Mouse (Mus musculus) gastrocnemius, postnatal 10 days (tissue): Measurements from ENCODE around the gene Tyw5. TPM values are rescaled to one million over a fixed set of nuclear protein-coding genes. Genes with fewer than 3 reads are reported as not detected.

Source experiments
- DNase-seq: peaks from one replicate; pipeline ENCODE4 v3.0.0; 2021; ENCODE audit warnings: mixed read lengths
- total RNA-seq, 2 experiments: library from RNA; stranded (reverse); gene quantifications; 2 replicates each; pipeline ENCODE4 v1.2.3; 2021

The Tyw5 gene
- total RNA-seq, 2 experiments from 2014 or later, result 6.0 to 6.9 TPM

DNA sequence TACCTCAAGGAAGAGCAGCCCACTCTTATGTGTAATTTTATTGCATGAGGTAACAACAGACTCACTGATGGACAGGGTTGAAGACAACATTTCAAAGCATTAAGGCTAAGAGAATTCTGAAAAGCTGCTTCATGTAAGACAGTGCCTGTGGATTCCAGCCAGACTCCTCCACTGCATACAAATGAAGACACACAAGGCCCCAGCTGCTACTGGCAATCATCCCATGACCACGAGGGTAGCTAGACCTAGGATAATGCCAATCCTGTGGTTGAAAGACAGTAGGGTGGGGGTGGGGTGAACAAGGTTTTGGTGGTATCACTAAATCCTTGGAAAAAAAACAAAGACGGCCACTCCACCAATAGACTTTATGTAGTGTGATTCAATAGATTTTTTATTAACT is 19.0 kb downstream of the Tyw5 start:
- DNase-seq, result peak; percentile 6

DNA sequence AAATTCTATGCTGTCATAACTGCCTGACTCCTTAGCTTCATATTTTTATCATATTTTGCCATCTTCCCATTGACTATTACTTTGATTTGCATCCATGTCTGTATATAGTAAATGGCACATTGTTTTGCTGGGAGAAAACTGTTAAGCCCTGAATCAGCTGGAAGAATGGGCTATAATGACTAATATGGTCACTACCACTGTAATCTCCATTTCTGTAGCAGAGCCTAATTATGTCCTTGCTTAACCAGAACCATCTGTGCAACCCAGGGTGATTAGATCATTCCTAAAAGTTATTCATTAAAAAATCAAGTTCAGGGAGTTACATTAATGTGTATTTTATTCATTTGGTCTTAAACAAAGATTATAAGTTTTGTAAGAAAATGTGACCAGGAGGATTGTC is 20.4 kb downstream of the Tyw5 start:
- no peak for DNase-seq

DNA sequence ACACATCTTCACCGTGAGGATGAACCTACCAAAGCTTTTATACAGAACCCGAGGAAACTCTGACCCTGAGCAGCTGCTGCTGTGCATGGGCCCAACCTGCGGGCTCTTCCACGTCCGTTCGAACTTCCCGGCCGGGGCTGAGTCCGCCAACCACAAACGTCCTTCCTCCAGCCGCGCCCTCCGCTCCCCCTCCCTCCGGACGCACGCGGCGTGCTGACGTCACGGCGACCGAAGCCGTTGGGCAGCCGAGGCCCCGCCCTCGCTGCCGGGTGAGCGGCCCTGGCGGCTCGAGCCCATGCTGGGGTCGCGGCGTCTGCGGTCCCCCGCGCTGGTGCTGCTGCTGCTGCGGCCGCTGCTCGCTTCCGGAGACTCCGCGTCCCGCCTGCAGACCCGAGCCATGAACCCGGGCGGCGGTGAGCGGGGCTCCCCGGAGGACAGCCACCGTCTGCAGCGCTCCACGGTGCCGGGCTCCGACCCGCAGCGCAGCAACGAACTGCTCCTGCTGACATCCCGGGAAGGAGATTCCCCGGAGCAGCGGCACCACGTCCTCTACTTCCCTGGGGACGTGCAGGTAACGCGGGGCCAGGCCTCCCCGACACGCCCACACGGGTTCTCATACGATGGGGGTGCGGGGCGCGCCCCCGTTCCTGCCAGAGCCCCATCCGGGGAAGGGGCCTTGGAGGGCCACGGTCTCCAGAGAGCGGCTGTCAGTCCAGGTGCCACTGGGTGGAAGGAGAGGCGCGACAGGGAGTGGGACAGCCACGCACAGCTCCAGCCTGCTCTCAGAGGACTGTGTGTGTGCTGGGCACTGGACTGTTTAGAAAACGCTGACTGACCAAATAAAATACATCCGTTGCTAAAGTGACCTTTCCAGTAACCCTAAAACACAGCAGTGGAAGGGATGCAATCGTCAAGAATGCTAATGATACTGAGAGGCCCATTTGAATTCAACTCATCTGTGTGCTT is 29.2 kb downstream of the Tyw5 start, which contains the start of gene 1700066M21Rik:
Gene 1700066M21Rik (plus strand): TSS at position 245 of the 966 bp plus-strand sequence.
- peak; percentile 95 for DNase-seq

DNA sequence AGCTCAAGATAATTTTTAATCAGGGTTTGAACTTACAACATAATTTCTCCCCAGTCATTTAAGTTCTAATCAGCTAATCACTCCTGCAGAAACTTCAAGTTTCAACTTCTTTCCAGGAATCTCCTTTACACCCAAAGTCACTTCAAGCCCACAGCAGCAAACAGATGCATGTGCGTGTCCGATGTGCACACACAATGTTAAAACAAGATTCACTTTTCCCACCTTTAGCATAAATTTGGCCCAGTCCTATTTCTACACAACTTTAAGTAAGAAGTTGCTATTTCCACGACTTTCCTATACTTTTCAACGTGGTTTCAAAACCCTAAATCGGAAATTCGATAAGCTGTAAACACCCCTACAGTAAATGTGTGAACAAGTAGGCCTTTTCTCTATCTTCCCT is 30.1 kb downstream of the Tyw5 start:
- no peak for DNase-seq

DNA sequence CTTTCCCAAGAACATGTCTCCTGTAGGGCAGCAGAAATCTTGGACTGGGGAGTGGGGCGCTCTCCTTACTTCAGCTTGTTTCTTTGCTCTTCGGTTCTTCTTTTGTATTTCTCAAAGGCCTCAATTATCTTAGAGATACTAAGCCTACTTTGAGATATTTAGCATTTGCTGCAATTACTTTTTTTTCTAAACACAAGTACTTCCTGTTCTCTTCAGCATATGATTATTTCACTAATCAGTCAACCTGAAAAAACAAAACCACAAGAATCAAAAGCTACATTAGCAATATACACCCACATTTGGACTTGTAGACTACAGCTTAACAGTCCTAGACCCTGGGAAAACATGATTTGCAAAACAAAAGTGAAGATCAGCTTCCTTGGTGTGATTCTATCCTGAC is 31.6 kb downstream of the Tyw5 start:
- no peak for DNase-seq

DNA sequence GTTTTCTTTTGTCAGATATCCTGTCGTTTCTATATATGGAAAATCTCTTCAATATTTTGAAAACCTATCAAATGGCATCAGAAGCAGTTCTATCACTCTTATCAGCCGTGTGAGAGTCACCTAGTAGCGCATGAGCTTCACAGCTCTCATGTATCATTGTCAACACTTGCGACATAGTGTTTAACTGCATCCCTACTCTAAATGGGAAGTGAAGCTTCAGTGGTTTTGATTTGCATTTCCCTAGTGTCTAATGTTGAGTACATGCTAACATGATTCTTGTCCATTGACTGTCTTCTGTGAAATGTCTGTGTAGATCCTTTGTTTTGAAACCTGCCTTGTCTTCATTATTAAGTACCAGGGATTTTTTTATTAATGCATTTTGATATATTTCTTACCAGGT is 36.5 kb downstream of the Tyw5 start:
- no peak for DNase-seq

DNA sequence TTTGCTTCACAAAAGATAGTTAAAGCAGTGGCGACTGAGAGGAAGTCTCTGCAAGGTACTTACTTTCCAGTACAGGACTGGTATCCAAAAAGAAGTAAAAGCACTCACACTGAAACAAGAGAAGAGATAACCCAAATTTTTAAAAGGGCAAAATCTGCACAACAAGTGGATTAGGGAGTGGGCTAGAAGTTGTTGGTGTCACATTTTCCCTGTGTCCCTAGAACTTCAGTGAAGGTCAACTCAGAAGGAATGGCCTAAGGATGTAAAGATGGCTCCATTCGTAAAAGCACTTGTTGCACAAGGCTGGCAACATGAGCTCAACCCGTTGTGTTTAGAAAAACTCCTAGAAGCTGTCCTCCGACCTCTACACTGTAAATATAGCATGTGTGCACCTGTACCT is 37.8 kb downstream of the Tyw5 start:
- DNase-seq, result no peak

DNA sequence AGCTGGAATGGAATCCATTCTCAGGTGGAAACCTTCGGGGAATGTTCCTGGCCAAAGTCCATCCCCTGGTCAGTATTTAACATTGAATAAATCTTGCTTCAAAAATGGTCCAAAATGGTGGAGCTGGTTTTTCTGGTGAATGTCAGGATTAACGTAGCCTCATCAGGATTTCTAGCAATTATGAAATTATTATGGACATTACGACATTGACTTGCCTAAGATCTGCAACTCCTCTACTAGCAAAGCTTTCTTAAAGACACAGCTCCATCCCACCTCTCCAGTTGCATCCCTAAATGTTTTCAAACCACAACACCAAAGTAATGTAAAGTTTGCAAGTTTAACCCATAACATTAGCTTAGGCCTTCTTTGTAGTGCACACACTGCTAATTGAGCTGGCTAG is 39.5 kb downstream of the Tyw5 start:
- no peak for DNase-seq

DNA sequence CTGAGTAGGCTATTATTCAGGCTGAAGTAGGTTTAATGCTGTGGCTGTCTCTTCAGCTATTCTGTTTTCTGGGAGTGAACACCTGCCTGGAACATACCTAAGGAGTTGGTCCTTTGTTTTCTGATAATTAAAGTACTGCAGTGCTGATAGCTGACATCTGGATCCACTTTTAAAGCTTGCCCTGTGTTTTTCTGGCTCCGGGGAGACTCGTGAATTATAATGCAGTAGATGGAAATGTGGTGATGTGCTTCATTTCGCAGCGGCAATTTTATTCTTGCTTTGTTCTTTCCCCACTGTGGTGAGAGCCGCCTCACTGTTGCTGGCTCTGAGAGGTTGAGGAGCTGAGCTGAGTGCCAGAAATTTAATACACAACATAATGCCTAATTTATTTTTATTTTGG is 48.4 kb downstream of the Tyw5 start:
- DNase-seq, result no peak

DNA sequence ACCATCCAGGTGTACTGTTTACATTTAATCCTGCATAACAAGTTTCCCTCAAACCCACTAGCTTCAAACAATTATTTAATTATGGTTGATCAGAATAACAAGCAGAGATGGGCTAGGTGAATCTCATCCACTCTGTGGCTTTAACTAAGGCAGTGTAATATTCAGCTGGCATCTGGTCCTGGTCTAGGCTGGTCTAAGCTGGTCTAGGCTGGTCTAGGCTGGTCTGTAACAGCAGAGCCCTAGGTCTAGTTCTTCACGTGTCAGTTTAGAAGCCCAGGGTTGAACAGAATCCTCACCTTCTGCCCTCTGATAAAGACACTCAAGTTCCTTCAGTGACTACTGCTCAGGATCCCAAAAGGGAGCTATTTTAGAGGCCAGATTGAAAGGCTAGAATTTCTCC is 55.0 kb downstream of the Tyw5 start:
- DNase-seq, result no peak

DNA sequence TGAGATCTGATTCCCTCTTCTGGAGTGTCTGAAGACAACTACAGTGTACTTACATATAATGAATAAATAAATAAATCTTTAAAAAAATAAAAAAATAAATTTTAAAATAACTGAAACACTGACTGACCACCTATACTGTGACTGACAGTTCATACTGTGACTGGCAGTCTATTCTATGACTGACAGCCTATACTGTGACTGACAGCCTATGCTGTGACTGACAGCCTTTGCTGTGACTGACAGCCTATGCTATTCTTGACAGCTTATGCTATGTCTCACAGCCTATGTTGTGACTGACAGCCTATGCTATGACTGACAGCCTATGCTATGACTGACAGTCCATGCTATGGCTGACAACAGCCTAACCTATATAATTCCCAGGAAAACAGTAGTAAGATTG is 59.4 kb downstream of the Tyw5 start:
- DNase-seq, result no peak

DNA sequence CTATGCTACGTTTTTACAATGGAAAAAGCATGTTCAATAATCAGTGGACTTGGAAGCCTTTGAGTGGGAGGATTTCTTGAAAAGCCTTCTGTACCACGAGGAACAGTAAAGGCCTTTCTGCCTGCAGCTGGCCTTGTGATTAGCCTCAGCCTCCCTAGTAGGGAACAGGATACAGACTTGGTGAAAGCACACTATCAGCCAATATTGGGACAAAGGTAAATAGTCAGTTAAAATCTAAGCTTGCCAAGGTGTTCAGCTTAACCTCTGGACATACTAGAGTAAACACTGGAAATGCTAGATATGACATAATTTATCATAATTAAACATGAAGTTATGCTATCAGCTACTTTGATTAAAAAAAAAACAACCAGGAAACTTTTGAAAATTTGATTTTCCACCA is 65.7 kb downstream of the Tyw5 start:
- no peak for DNase-seq

DNA sequence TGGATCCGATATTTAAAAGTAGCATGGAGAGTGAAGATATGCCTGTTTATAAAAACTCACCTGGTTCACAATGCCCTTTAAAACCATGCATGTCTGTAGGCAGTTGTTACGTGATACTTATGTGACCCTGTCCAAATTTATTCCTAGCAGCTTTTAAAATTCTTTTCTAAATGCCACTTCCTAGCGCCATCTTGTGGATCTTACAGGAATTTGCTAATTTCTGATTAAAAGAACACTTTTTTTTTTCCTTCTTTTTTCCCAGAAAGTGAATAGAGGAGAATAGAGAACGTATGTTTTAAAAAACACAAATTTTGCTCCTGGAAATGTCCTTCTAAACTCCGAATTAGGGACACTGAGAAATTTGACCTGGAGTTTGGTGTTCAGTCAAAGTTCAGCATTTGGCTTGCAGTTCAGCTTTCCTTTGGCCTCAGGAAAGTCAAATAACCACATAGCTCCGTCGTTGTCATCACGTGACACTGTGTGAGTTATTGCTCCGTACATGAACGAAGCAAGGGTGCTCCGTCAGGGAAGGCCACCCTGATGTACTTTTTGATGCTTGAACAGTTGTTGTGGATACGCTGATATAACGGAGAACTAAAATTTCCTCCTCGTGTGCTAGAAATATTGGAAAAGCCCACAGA is 67.6 kb downstream of the Tyw5 start:
- DNase-seq, result no peak

Other genes with a start within 250 kb of the Tyw5 start
- 1 to 10 TPM; 2.1 to 4.5 TPM for gene 1700066M21Rik, start 29.5 kb downstream of the Tyw5 start, total RNA-seq
- 1 to 10 TPM; 8.2 to 9.8 TPM for gene Maip1, start 773 bp downstream of the Tyw5 start, total RNA-seq